Mouse (Mus musculus) lung, postnatal 0 days (tissue): ENCODE measurements around the gene Ryr3. TPM values are rescaled to one million over a fixed set of nuclear protein-coding genes. Genes with fewer than 3 reads are reported as not detected.

Experiments
- ATAC-seq: fragments of 200-750 bp; cut with Nextera tagmentation; 2 replicates; pipeline ENCODE4 v1.8.0; 2017; ENCODE audit warnings: moderate library complexity
- DNase-seq: peaks from one replicate; pipeline ENCODE4 v3.0.0-alpha.2; 2016; ENCODE audit warnings: low spot score
- H3K27ac ChIP-seq: fragments of 300-500 bp; sonication (generic); 2 replicates; pipeline ENCODE4 v1.5.1; 2014; ENCODE audit warnings: antibody characterized with exemption, mild to moderate bottlenecking, low read length, mixed read lengths
- H3K27me3 ChIP-seq: fragments of 300-500 bp; sonication (generic); replicated peaks from 2 replicates; pipeline ENCODE4 v1.6.1; 2014; ENCODE audit warnings: low read length, mixed read lengths; ENCODE audit not compliant: insufficient read depth
- H3K36me3 ChIP-seq: fragments of 300-500 bp; sonication (generic); 2 replicates; pipeline ENCODE4 v1.6.1; 2014; ENCODE audit warnings: low read length, mixed read lengths; ENCODE audit not compliant: insufficient read depth
- H3K4me1 ChIP-seq: fragments of 300-500 bp; sonication (generic); 2 replicates; pipeline ENCODE4 v1.6.1; 2014; ENCODE audit warnings: antibody characterized with exemption, low read depth, low read length, mixed read lengths; ENCODE audit not compliant: insufficient read depth
- H3K4me2 ChIP-seq: fragments of 300-500 bp; sonication (generic); replicated peaks from 2 replicates; pipeline ENCODE4 v1.6.1; 2014; ENCODE audit warnings: low read depth, mild to moderate bottlenecking, low read length, moderate library complexity, mixed read lengths
- H3K4me3 ChIP-seq: fragments of 300-500 bp; sonication (generic); 2 replicates; pipeline ENCODE4 v1.5.1; 2014; ENCODE audit warnings: low read depth, low read length
- H3K9ac ChIP-seq: fragments of 300-500 bp; sonication (generic); replicated peaks from 2 replicates; pipeline ENCODE4 v1.6.1; 2014; ENCODE audit warnings: low read depth, mild to moderate bottlenecking
- H3K9me3 ChIP-seq: fragments of 300-500 bp; sonication (generic); 2 replicates; pipeline ENCODE4 v1.6.1; 2016; ENCODE audit warnings: low read length, mixed read lengths
- CTCF ChIP-seq: IDR thresholded peaks from 2 replicates; pipeline ENCODE4 v1.5.1; 2016; ENCODE audit warnings: antibody characterized with exemption, mild to moderate bottlenecking
- EP300 ChIP-seq: IDR thresholded peaks from 2 replicates; pipeline ENCODE4 v1.6.1; 2016; ENCODE audit warnings: antibody characterized with exemption, mild to moderate bottlenecking, control low read depth
- WGBS: fragments of 180-500 bp; shearing (Covaris S2); extraction: QIAGEN DNeasy Blood & Tissue Kit; methylation state at CpG from one replicate; pipeline ENCODE4 v1.1.7; 2014; 5-methylcytosine and 5-hydroxymethylcytosine counted together
- polyA plus RNA-seq: library from polyadenylated mRNA; unstranded; fragments of >200 nt; fragmentation: Nextera tagmentation; extraction: Ambion mirVana; gene quantifications from 2 replicates; pipeline ENCODE4 v1.2.1, GENCODE M21; 2015

Ryr3 gene
- polyA plus RNA-seq, 1 experiment from 2014 or later = 0.57 TPM

GRCm38 (mm10) chr2:112910579-112910978 is 306.3 kb downstream of the Ryr3 start:
- TF ChIP-seq CTCF (no peak), EP300 (no peak)
- H3K36me3 ChIP-seq = no peaks in the 10 kb centered on the region
- ATAC-seq (no peak), DNase-seq (no peak)
- no peak overlapping the region for H3K4me3 ChIP-seq
- no peaks in the 10 kb centered on the region for H3K27me3 ChIP-seq
- no peaks in the 10 kb centered on the region for H3K4me1 ChIP-seq
- no peak overlapping the region for H3K9ac ChIP-seq
- no peaks in the 10 kb centered on the region for H3K9me3 ChIP-seq
- WGBS = 69% methylated on average over 4 of the region's 4 CpGs
- no peak overlapping the region for H3K27ac ChIP-seq
- no peak overlapping the region for H3K4me2 ChIP-seq

- Histone ChIP-seq H3K27ac (no peak overlapping the region), H3K4me3 (no peak overlapping the region), H3K9ac (no peak overlapping the region), H3K4me2 (no peak overlapping the region), H3K36me3 (no peaks in the 10 kb centered on the region), H3K4me1 (no peaks in the 10 kb centered on the region), H3K27me3 (no peaks in the 10 kb centered on the region), H3K9me3 (no peaks in the 10 kb centered on the region)
- DNase-seq (no peak), ATAC-seq (no peak)
- WGBS = 78% methylated on average over 4 of the region's 4 CpGs
- TF ChIP-seq EP300 (no peak), CTCF (no peak)
These were observed 307.8 kb downstream of the Ryr3 start for GRCm38 (mm10) chr2:112909142-112909541.

- H3K36me3 ChIP-seq = no peaks in the 10 kb centered on the region
- no peaks in the 10 kb centered on the region for H3K27me3 ChIP-seq
- no peak overlapping the region for H3K27ac ChIP-seq
- no peak overlapping the region for H3K9ac ChIP-seq
- no peaks in the 10 kb centered on the region for H3K4me1 ChIP-seq
- no peak for TF ChIP-seq EP300
- TF ChIP-seq CTCF = no peak
- no peaks in the 10 kb centered on the region for H3K9me3 ChIP-seq
- H3K4me3 ChIP-seq = no peak overlapping the region
- DNase-seq (peak; percentile 6), ATAC-seq (peak; percentile 23; the same call in 1 of the 2 replicates)
- H3K4me2 ChIP-seq = no peak overlapping the region
- 42% methylated on average over 5 of the region's 5 CpGs for WGBS
These were observed 316.1 kb downstream of the Ryr3 start for GRCm38 (mm10) chr2:112900747-112901146.

GRCm38 (mm10) chr2:112884456-112885114 is 332.3 kb downstream of the Ryr3 start:
- no peaks in the 10 kb centered on the region for H3K9me3 ChIP-seq
- no peak overlapping the region for H3K9ac ChIP-seq
- no peaks in the 10 kb centered on the region for H3K27me3 ChIP-seq
- no peak overlapping the region for H3K4me3 ChIP-seq
- 70% methylated on average over 4 of the region's 4 CpGs for WGBS
- H3K4me2 ChIP-seq = no peak overlapping the region
- ATAC-seq = no peak
- no peaks in the 10 kb centered on the region for H3K4me1 ChIP-seq
- H3K27ac ChIP-seq = no peak overlapping the region
- no peaks in the 10 kb centered on the region for H3K36me3 ChIP-seq
- no peak for DNase-seq
- no peak for TF ChIP-seq CTCF
- TF ChIP-seq EP300 = no peak

- Histone ChIP-seq H3K27me3 (no peaks in the 10 kb centered on the region), H3K4me2 (no peak overlapping the region), H3K27ac (no peak overlapping the region), H3K4me3 (no peak overlapping the region), H3K36me3 (no peaks in the 10 kb centered on the region), H3K4me1 (no peaks in the 10 kb centered on the region), H3K9me3 (no peaks in the 10 kb centered on the region), H3K9ac (no peak overlapping the region)
- TF ChIP-seq CTCF = no peak
- no peak for TF ChIP-seq EP300
- ATAC-seq = no peak
- no peak for DNase-seq
- 85% methylated on average over 2 of the region's 2 CpGs for WGBS
These were observed 335.1 kb downstream of the Ryr3 start for GRCm38 (mm10) chr2:112881805-112882204.

- H3K4me2 ChIP-seq = no peak overlapping the region
- no peaks in the 10 kb centered on the region for H3K9me3 ChIP-seq
- H3K4me3 ChIP-seq = no peak overlapping the region
- TF ChIP-seq CTCF (no peak), EP300 (no peak)
- no peaks in the 10 kb centered on the region for H3K36me3 ChIP-seq
- 50% methylated on average over 1 of the region's 1 CpGs for WGBS
- no peak overlapping the region for H3K27ac ChIP-seq
- DNase-seq = no peak
- H3K4me1 ChIP-seq = no peaks in the 10 kb centered on the region
- ATAC-seq = no peak
- no peaks in the 10 kb centered on the region for H3K27me3 ChIP-seq
- no peak overlapping the region for H3K9ac ChIP-seq
These were observed 335.5 kb downstream of the Ryr3 start for GRCm38 (mm10) chr2:112881376-112881775.

- Histone ChIP-seq H3K4me1 (no peaks in the 10 kb centered on the region), H3K36me3 (no peaks in the 10 kb centered on the region), H3K4me2 (no peak overlapping the region), H3K27me3 (no peaks in the 10 kb centered on the region), H3K9ac (no peak overlapping the region), H3K27ac (no peak overlapping the region), H3K4me3 (no peak overlapping the region), H3K9me3 (no peaks in the 10 kb centered on the region)
- TF ChIP-seq CTCF (no peak), EP300 (no peak)
- no peak for ATAC-seq
- 70% methylated on average over 3 of the region's 3 CpGs for WGBS
- no peak for DNase-seq
These were observed 339.5 kb downstream of the Ryr3 start for GRCm38 (mm10) chr2:112877404-112877803.
